Mouse (Mus musculus) embryonic fibroblast, embryonic 13.5 days (primary cell): Measurements from ENCODE around the gene Heca.

Source experiments
- CTCF ChIP-seq: IDR thresholded peaks from 2 replicates; pipeline ENCODE4 v1.5.1; 2011; ENCODE audit warnings: mild to moderate bottlenecking, control low read depth, low read length, moderate library complexity, borderline replicate concordance; ENCODE audit not compliant: insufficient read depth
- POLR2A ChIP-seq: IDR thresholded peaks from 2 replicates; pipeline ENCODE4 v1.6.1; 2011; ENCODE audit warnings: low read depth, mild to moderate bottlenecking, control low read depth, low read length, moderate library complexity

DNA sequence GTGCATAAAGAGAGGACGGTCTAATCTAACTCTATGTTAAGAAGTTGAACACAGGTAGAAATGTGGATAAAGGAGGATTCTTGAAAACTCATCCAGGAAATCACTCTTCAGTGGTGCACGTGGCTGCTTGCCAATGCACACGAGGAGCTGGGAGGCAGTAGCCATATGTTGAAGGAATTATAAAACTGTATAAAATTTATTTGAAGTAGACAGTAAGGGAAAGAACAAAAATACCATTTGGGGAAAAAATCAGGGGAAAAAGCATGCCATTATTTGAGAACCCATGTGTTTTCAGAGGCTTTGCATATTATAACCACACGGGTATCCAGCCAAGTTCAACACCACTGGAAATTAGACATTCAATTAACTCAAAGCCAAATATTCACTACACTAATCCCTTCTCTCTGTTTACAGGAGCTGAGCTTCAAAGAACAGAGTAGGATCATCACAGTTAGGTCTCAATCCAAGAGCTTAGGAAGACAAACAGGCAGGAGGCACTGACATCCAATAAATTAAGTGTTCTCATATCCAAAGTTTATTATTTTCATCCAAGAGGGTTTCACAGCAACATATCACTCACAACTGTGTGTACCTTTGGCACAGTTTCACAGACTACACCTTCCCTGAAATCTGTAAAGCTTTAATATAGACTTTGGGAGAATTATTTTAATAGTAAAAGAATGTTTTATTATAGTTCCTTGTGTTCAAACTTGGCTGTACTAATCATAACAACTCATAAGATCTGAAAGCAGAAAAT is 102.9 kb downstream of the Heca start:
- TF ChIP-seq POLR2A (no peak), CTCF (no peak)
